In the genomic region with DNA sequence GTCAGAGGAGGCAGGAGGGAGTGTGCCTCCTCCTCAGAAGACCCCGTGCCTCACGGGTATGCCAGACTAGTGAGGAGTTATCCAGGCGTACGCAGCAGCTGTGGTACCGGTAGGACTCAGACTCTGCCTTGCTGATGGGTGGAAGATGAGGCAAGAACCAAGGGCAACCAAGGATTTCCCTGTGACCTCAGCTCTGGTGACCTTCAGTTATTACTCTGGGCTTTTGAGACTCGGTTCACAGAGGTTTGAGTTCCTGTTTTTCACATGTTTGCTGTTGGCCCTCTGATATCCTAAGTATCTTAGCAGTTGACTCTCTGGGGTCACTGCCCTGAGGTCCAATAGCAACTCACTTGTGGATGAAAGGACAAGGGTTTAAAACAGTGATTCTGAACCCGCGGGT, we compare ENCODE assay signal across 24 mouse cellular contexts. TPM values are rescaled to one million over a fixed set of nuclear protein-coding genes. Genes with fewer than 3 reads are reported as not detected.
DNase-seq lines count a peak whose midpoint lies in the region; ATAC-seq and TF ChIP-seq lines count a peak whose summit lies in the region.
"Had no signal": no experiment of that assay in that cellular context is flagged by ENCODE, and none has a peak within 500 bp of the region (broad histone marks: within the 10 kb centered on the region; RNA-seq: fewer than 3 reads in every experiment).

No protein-coding gene starts in this region.

- H3K36me3 ChIP-seq in liver, adult 2 months (ENCODE audit: control insufficient read depth, insufficient read depth, low read length), result peaks cover 80% of the 10 kb centered on the region
- peaks cover 61% of the 10 kb centered on the region for H3K36me3 ChIP-seq in liver, embryonic 11.5 days (ENCODE audit: control insufficient read depth, insufficient read depth, low read length)
- H3K36me3 ChIP-seq in megakaryocyte, embryonic 14.5 days (replicated peaks; ENCODE audit: low read length), result peaks cover 90% of the 10 kb centered on the region
- peaks cover 18% of the 10 kb centered on the region; the same call in 1 of the 2 replicates for H3K36me3 ChIP-seq in lung, postnatal 0 days (ENCODE audit: insufficient read depth, low read length)
- peaks cover 92% of the 10 kb centered on the region for H3K36me3 ChIP-seq in forebrain, embryonic 13.5 days (ENCODE audit: poor library complexity, severe bottlenecking)

- 0 out of 2 replicates have a peak overlapping the region, but pooled peaks have one; percentile 1 for H3K27ac ChIP-seq in liver, adult 2 months (replicated peaks; ENCODE audit: insufficient read depth, low read depth, low read length)
- no peak overlapping the region for H3K27ac ChIP-seq in liver, embryonic 11.5 days (ENCODE audit: low read depth, low read length)
- H3K27ac ChIP-seq in lung, postnatal 0 days (ENCODE audit: low read length), result no peak overlapping the region
- no peak overlapping the region for H3K27ac ChIP-seq in forebrain, embryonic 13.5 days
- H3K27ac ChIP-seq: embryonic facial prominence, embryonic 12.5 days; embryonic facial prominence, embryonic 15.5 days; forebrain, embryonic 15.5 days; hindbrain, embryonic 12.5 days; hindbrain, embryonic 15.5 days had no signal

- no peak for TF ChIP-seq CTCF in liver, adult 2 months (IDR thresholded peaks at IDR 0.05; ENCODE audit: low read depth, low read length)
- TF ChIP-seq CTCF in lung, postnatal 0 days (IDR thresholded peaks at IDR 0.05), result no peak

- ATAC-seq in liver, embryonic 11.5 days (replicated peaks; ENCODE audit: low FRiP score), result no peak
- ATAC-seq in neutrophil, adult 5-6 weeks (ENCODE audit: extremely low read depth, insufficient number of reproducible peaks, low FRiP score, poor library complexity, severe bottlenecking), result 0 out of 2 replicates have a peak, but pooled peaks have one; percentile 31
- no peak for ATAC-seq in lung, postnatal 0 days
- ATAC-seq in forebrain, embryonic 13.5 days, result no peak
- ATAC-seq: forebrain, embryonic 15.5 days; Patski had no signal

- no peak overlapping the region for H3K9ac ChIP-seq in liver, adult 2 months (ENCODE audit: low read depth, low read length)
- no peak overlapping the region for H3K9ac ChIP-seq in liver, embryonic 11.5 days (ENCODE audit: low read depth, low read length)
- no peak overlapping the region for H3K9ac ChIP-seq in lung, postnatal 0 days (replicated peaks; ENCODE audit: low read depth)
- H3K9ac ChIP-seq in forebrain, embryonic 13.5 days, result no peak overlapping the region
- H3K9ac ChIP-seq: embryonic facial prominence, embryonic 12.5 days; embryonic facial prominence, embryonic 15.5 days; forebrain, embryonic 15.5 days; hindbrain, embryonic 12.5 days; hindbrain, embryonic 15.5 days had no signal

- TF ChIP-seq EP300 in lung, postnatal 0 days (IDR thresholded peaks at IDR 0.05), result no peak

- no peak overlapping the region for H3K4me2 ChIP-seq in liver, embryonic 11.5 days
- H3K4me2 ChIP-seq in lung, postnatal 0 days (replicated peaks; ENCODE audit: low read depth, low read length), result no peak overlapping the region
- H3K4me2 ChIP-seq in forebrain, embryonic 13.5 days, result no peak overlapping the region
- H3K4me2 ChIP-seq: embryonic facial prominence, embryonic 12.5 days; embryonic facial prominence, embryonic 15.5 days; forebrain, embryonic 15.5 days; heart, embryonic 11.5 days; hindbrain, embryonic 12.5 days; hindbrain, embryonic 15.5 days had no signal

- H3K4me3 ChIP-seq in liver, adult 2 months (ENCODE audit: insufficient read depth, low read depth, low read length), result no peak overlapping the region
- H3K4me3 ChIP-seq in liver, embryonic 11.5 days (ENCODE audit: low read depth, low read length), result no peak overlapping the region
- peak overlapping the region; percentile 26 for H3K4me3 ChIP-seq in megakaryocyte, embryonic 14.5 days (replicated peaks)
- no peak overlapping the region for H3K4me3 ChIP-seq in lung, postnatal 0 days (ENCODE audit: low read depth, low read length)
- H3K4me3 ChIP-seq in forebrain, embryonic 13.5 days, result no peak overlapping the region
- H3K4me3 ChIP-seq: embryonic facial prominence, embryonic 12.5 days; embryonic facial prominence, embryonic 15.5 days; forebrain, embryonic 15.5 days; hindbrain, embryonic 12.5 days; hindbrain, embryonic 15.5 days had no signal

- no peaks in the 10 kb centered on the region for H3K27me3 ChIP-seq in liver, adult 2 months (ENCODE audit: control insufficient read depth, insufficient read depth, low read length)
- no peaks in the 10 kb centered on the region for H3K27me3 ChIP-seq in liver, embryonic 11.5 days (replicated peaks; ENCODE audit: control insufficient read depth, insufficient read depth, low read length)
- no peaks in the 10 kb centered on the region for H3K27me3 ChIP-seq in megakaryocyte, embryonic 14.5 days (replicated peaks)
- no peaks in the 10 kb centered on the region for H3K27me3 ChIP-seq in lung, postnatal 0 days (replicated peaks; ENCODE audit: insufficient read depth, low read length)
- H3K27me3 ChIP-seq in forebrain, embryonic 13.5 days, result no peaks in the 10 kb centered on the region
- H3K27me3 ChIP-seq: CH12.LX; embryonic facial prominence, embryonic 12.5 days; embryonic facial prominence, embryonic 15.5 days; forebrain, embryonic 15.5 days; hindbrain, embryonic 12.5 days; hindbrain, embryonic 15.5 days; Patski had no signal

- 36% methylated on average over 8 of the region's 8 CpGs for WGBS in liver, adult 2 months
- 87% methylated on average over 8 of the region's 8 CpGs for WGBS in liver, embryonic 11.5 days
- 88% methylated on average over 8 of the region's 8 CpGs for WGBS in lung, postnatal 0 days
- WGBS in forebrain, embryonic 13.5 days, result 86% methylated on average over 8 of the region's 8 CpGs

- peak; percentile 81 for DNase-seq in liver, adult 2 months (ENCODE audit: extremely low read depth, low read depth, low spot score)
- no peak for DNase-seq in liver, embryonic 11.5 days (ENCODE audit: low spot score)
- no peak for DNase-seq in lung, postnatal 0 days (ENCODE audit: low spot score)
- DNase-seq: adrenal gland, postnatal 10 days; adrenal gland, postnatal 36 days; B cell, adult 2 months; cerebellum, adult 11 months; cerebellum, adult 2 months; cerebellum, adult 9-11 months; cerebellum, postnatal 25 days; gastrocnemius, postnatal 36 days; heart, adult 11 months had no signal

- no peaks in the 10 kb centered on the region for H3K9me3 ChIP-seq in liver, embryonic 11.5 days (ENCODE audit: control insufficient read depth, low read length)
- H3K9me3 ChIP-seq in megakaryocyte, embryonic 14.5 days, result no peaks in the 10 kb centered on the region
- H3K9me3 ChIP-seq in lung, postnatal 0 days (ENCODE audit: low read length), result no peaks in the 10 kb centered on the region
- no peaks in the 10 kb centered on the region for H3K9me3 ChIP-seq in forebrain, embryonic 13.5 days (replicated peaks)
- H3K9me3 ChIP-seq: embryonic facial prominence, embryonic 12.5 days; embryonic facial prominence, embryonic 15.5 days; forebrain, embryonic 15.5 days; G1E; hindbrain, embryonic 12.5 days; hindbrain, embryonic 15.5 days had no signal

- H3K79me2 ChIP-seq in liver, adult 2 months (ENCODE audit: control insufficient read depth, insufficient read depth, low read length), result peaks cover 10% of the 10 kb centered on the region; the same call in 1 of the 2 replicates

- peaks cover 33% of the 10 kb centered on the region for H3K4me1 ChIP-seq in liver, adult 2 months (ENCODE audit: control insufficient read depth, insufficient read depth, low read length)
- 0 out of 2 replicates have a peak, but pooled peaks cover 2% of the 10 kb centered on the region for H3K4me1 ChIP-seq in liver, embryonic 11.5 days (replicated peaks; ENCODE audit: control insufficient read depth, insufficient read depth, low read length)
- H3K4me1 ChIP-seq in megakaryocyte, embryonic 14.5 days, result peaks cover 89% of the 10 kb centered on the region
- no peaks in the 10 kb centered on the region for H3K4me1 ChIP-seq in lung, postnatal 0 days (ENCODE audit: insufficient read depth, low read depth, low read length)
- no peaks in the 10 kb centered on the region for H3K4me1 ChIP-seq in forebrain, embryonic 13.5 days
- H3K4me1 ChIP-seq: embryonic facial prominence, embryonic 12.5 days; forebrain, embryonic 15.5 days; hindbrain, embryonic 12.5 days; hindbrain, embryonic 15.5 days had no signal

- TF ChIP-seq POLR2A in liver, adult 2 months (IDR thresholded peaks at IDR 0.05; ENCODE audit: extremely low read depth, insufficient read depth, low read length), result no peak

RNA-seq across cellular contexts. Expression of gene Ak2, which starts 12.0 kb away (rescaled TPM):
- 194 and 232 TPM in 2 replicates for total RNA-seq in liver, adult 2 months (2014; rRNA removed)
- polyA plus RNA-seq in liver, adult 2 months (2012; rRNA removed), result 140 and 156 TPM in 2 replicates
- 235 and 256 TPM in 2 replicates for polyA plus RNA-seq in liver, embryonic 11.5 days (2014; fragmentation: Nextera tagmentation; extraction: Ambion mirVana)
- 29.1 and 128 TPM in 2 replicates for polyA plus RNA-seq in megakaryocyte, embryonic 14.5 days (2012; ENCODE audit: insufficient read depth, low replicate concordance)
- 36.3 and 40.5 TPM in 2 replicates for total RNA-seq in neutrophil, adult 5-6 weeks (2017)
- 85.7 and 89.7 TPM in 2 replicates for polyA plus RNA-seq in lung, postnatal 0 days (2015; fragmentation: Nextera tagmentation; extraction: Ambion mirVana)
- 155 and 166 TPM in 2 replicates for polyA plus RNA-seq in forebrain, embryonic 13.5 days (2015; fragmentation: Nextera tagmentation; extraction: Ambion mirVana)

RNA-seq across cellular contexts. Expression of gene Azin2, which starts 41.5 kb away (rescaled TPM):
- 5.4 and 5.7 TPM in 2 replicates for total RNA-seq in liver, adult 2 months (2014; rRNA removed)
- 0.81 and 1.7 TPM in 2 replicates for polyA plus RNA-seq in liver, adult 2 months (2012; rRNA removed)
- 4.6 and 5.8 TPM in 2 replicates for polyA plus RNA-seq in liver, embryonic 11.5 days (2014; fragmentation: Nextera tagmentation; extraction: Ambion mirVana)
- 7.6 and 12.2 TPM in 2 replicates for polyA plus RNA-seq in megakaryocyte, embryonic 14.5 days (2012; ENCODE audit: insufficient read depth, low replicate concordance)
- 0.98 TPM in 1 of 2 replicates, not detected in the other for total RNA-seq in neutrophil, adult 5-6 weeks (2017)
- 39.0 and 42.2 TPM in 2 replicates for polyA plus RNA-seq in lung, postnatal 0 days (2015; fragmentation: Nextera tagmentation; extraction: Ambion mirVana)
- polyA plus RNA-seq in forebrain, embryonic 13.5 days (2015; fragmentation: Nextera tagmentation; extraction: Ambion mirVana), result 11.3 and 13.5 TPM in 2 replicates
- total RNA-seq: G1E had no signal
- polyA plus RNA-seq: G1E had no signal

RNA-seq across cellular contexts. Expression of gene Rnf19b, which starts 54.4 kb away (rescaled TPM):
- total RNA-seq in liver, adult 2 months (2014; rRNA removed), result 35.0 and 46.2 TPM in 2 replicates
- polyA plus RNA-seq in liver, adult 2 months (2012; rRNA removed), result 44.0 and 49.1 TPM in 2 replicates
- polyA plus RNA-seq in liver, embryonic 11.5 days (2014; fragmentation: Nextera tagmentation; extraction: Ambion mirVana), result 6.7 and 7.2 TPM in 2 replicates
- polyA plus RNA-seq in megakaryocyte, embryonic 14.5 days (2012; ENCODE audit: insufficient read depth, low replicate concordance), result 696 and 878 TPM in 2 replicates
- total RNA-seq in neutrophil, adult 5-6 weeks (2017), result 196 and 238 TPM in 2 replicates
- 10.9 and 11.7 TPM in 2 replicates for polyA plus RNA-seq in lung, postnatal 0 days (2015; fragmentation: Nextera tagmentation; extraction: Ambion mirVana)
- 12.9 and 15.2 TPM in 2 replicates for polyA plus RNA-seq in forebrain, embryonic 13.5 days (2015; fragmentation: Nextera tagmentation; extraction: Ambion mirVana)

Comparison
In these comparisons a context has a peak if more than half of its experiments do, and no peak if none do; other contexts are left out.
1. RNA of gene Rnf19b, which starts 54.4 kb away (polyA plus RNA-seq): 696 to 878 TPM in megakaryocyte, embryonic 14.5 days; 44.0 to 49.1 TPM in liver, adult 2 months, 12.9 to 15.2 TPM in forebrain, embryonic 13.5 days, 10.9 to 11.7 TPM in lung, postnatal 0 days and 6.7 to 7.2 TPM in liver, embryonic 11.5 days; every median in the first group is over 10 times any median in the second.